Mouse (Mus musculus): ENCODE data around the gene Fas.

- no peak for TF ChIP-seq POLR2A (IDR thresholded peaks at IDR 0.05; ENCODE audit: insufficient read depth, low read depth, low read length)
- no peak for TF ChIP-seq CTCF (IDR thresholded peaks at IDR 0.05)
- no peak for TF ChIP-seq EP300 (IDR thresholded peaks at IDR 0.05; ENCODE audit: insufficient read depth, low read depth, low read length)
Measured at GRCm38 (mm10) chr19:34298531-34298930, 8.1 kb downstream of the Fas start.
